Mouse (Mus musculus) kidney, adult 2 months (tissue): ENCODE data around the gene Tmem253.

ENCODE experiments used
- CTCF ChIP-seq: fragments of 200-500 bp; conservative IDR thresholded peaks from 2 replicates; pipeline ENCODE4 v1.5.1; 2011; ENCODE audit warnings: low read depth, mild to moderate bottlenecking, control low read depth, low read length, moderate library complexity, mixed read lengths; ENCODE audit not compliant: insufficient read depth, insufficient read length
- POLR2A ChIP-seq: fragments of 200-500 bp; IDR thresholded peaks from one replicate; pipeline ENCODE4 v1.6.1; 2011; ENCODE audit warnings: low read depth, low read length, control low read depth

GRCm38 (mm10) chr14:51967400-51967799 is 48.1 kb upstream of the Tmem253 start:
- no peak for TF ChIP-seq CTCF
- TF ChIP-seq POLR2A = no peak
